Mouse (Mus musculus) olfactory bulb, adult 2 months (tissue): ENCODE results near the gene Stradb. TPM values are rescaled to one million over a fixed set of nuclear protein-coding genes. Genes with fewer than 3 reads are reported as not detected.

Source experiments
- H3K27ac ChIP-seq: fragments of 200-500 bp; 2 replicates; pipeline ENCODE4 v1.5.1; 2012; ENCODE audit warnings: low read depth, low read length; ENCODE audit not compliant: insufficient read depth
- H3K4me1 ChIP-seq: fragments of 200-500 bp; 2 replicates; pipeline ENCODE4 v1.6.1; 2012; ENCODE audit warnings: low read length; ENCODE audit not compliant: control insufficient read depth, insufficient read depth
- H3K4me3 ChIP-seq: fragments of 200-500 bp; 2 replicates; pipeline ENCODE4 v1.5.1; 2012; ENCODE audit warnings: mild to moderate bottlenecking, low read depth, low read length, moderate library complexity; ENCODE audit not compliant: insufficient read depth
- CTCF ChIP-seq: fragments of 200-500 bp; IDR thresholded peaks from 2 replicates; pipeline ENCODE4 v1.5.1; 2012; ENCODE audit warnings: low read depth, mild to moderate bottlenecking, low read length, moderate library complexity; ENCODE audit not compliant: insufficient read depth
- POLR2A ChIP-seq: fragments of 200-500 bp; IDR thresholded peaks from 2 replicates; pipeline ENCODE4 v1.6.1; 2012; ENCODE audit warnings: mild to moderate bottlenecking, low read depth, low read length, moderate library complexity; ENCODE audit not compliant: insufficient read depth
- WGBS: fragments of 180-500 bp; shearing (Covaris S2); methylation state at CpG from one replicate; pipeline ENCODE4 v1.1.7; 2018; 5-methylcytosine and 5-hydroxymethylcytosine counted together
- polyA plus RNA-seq: library from polyadenylated mRNA; stranded (reverse); fragments of >200 nt; gene quantifications from 2 replicates; pipeline ENCODE4 v1.2.4, GENCODE M21; 2012; ENCODE audit warnings: low replicate concordance; ENCODE audit not compliant: missing spikeins, insufficient read depth, insufficient read length

Stradb gene
- polyA plus RNA-seq, 1 experiment: not detected

DNA sequence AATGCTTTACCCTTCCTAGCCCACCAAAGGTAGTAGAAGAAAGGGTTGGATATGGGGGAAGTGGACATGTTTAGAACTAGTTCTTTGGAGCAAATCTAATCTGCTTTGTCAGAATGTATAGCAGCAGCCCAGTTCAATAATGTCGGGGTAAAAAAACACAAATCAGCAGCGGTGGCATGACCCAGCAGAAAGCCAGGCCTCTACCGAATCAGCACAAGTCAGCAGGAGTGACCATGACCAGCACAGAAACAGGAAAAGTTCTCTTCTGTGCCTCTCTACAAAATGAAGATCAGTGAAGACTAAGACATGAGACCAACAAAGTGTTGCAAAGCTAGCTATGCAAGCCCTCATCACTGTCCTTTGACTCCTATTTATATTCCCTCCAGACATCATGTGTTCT, 9.0 kb downstream of the Stradb start:
- Histone ChIP-seq H3K4me3 (no peak overlapping the region), H3K4me1 (no peaks in the 10 kb centered on the region; the same call in 1 of the 2 replicates), H3K27ac (no peak overlapping the region)
- TF ChIP-seq POLR2A (no peak), CTCF (no peak)
- 83% methylated on average over 3 of the region's 3 CpGs for WGBS

DNA sequence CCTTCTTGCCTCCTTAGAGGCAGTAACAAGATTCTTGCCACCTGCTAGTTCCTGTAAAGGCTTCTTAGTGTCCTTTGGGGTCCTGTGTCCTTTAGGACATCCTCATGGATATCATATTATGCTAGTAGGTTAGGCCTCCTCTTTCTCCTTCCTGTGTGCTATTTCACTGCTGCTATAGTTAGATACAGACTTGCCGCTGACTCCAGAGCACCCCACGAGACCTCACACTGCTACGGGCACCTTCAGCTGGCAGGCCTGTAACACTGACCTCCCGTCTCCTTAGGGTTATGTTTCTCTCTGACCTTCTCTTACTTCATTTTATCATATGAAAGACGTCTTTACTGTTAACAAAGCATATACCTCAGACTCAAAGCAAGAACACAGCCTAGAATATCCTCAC, 11.3 kb downstream of the Stradb start:
- 85% methylated on average over 5 of the region's 5 CpGs for WGBS

GRCm38 (mm10) chr1:58993144-58993543, 19.8 kb downstream of the Stradb start:
- H3K4me3 ChIP-seq: no peak overlapping the region
- H3K27ac ChIP-seq: no peak overlapping the region
- no peaks in the 10 kb centered on the region for H3K4me1 ChIP-seq
- 92% methylated on average over 7 of the region's 7 CpGs for WGBS
- TF ChIP-seq POLR2A (no peak), CTCF (no peak)

More for the DNA sequence above, 11.3 kb downstream of the Stradb start:
- H3K27ac ChIP-seq: no peak overlapping the region
- H3K4me3 ChIP-seq: no peak overlapping the region
- TF ChIP-seq POLR2A: no peak
- TF ChIP-seq CTCF: no peak
- no peaks in the 10 kb centered on the region; the same call in 1 of the 2 replicates for H3K4me1 ChIP-seq

GRCm38 (mm10) chr1:58993723-58994122, 20.4 kb downstream of the Stradb start:
- Histone ChIP-seq H3K27ac (no peak overlapping the region), H3K4me1 (no peaks in the 10 kb centered on the region), H3K4me3 (no peak overlapping the region)
- WGBS: 6% methylated on average over 1 of the region's 1 CpGs
- no peak for TF ChIP-seq CTCF

DNA sequence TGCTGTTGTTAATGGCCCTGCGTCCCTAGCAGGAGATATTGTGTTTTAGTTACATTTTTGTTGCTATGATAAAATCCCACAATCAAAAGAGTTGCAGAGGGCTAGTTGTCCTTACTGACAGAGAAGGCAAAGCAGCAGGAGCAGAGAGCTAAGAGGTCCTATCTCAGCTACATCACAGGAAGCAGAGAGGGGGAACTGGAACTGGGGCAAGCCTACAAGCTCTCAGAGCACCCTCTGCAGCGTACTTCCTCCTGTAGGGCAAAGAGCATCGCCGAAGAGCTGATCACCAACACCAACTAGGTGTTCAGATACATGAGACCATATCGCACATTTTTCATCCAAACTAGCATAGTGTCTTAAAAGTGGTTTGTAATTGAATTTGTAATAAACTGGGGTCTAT, 22.0 kb downstream of the Stradb start:
- Histone ChIP-seq H3K4me1 (no peaks in the 10 kb centered on the region), H3K27ac (no peak overlapping the region), H3K4me3 (no peak overlapping the region)
- TF ChIP-seq POLR2A: no peak
- TF ChIP-seq CTCF: no peak
- WGBS: 92% methylated on average over 5 of the region's 5 CpGs

DNA sequence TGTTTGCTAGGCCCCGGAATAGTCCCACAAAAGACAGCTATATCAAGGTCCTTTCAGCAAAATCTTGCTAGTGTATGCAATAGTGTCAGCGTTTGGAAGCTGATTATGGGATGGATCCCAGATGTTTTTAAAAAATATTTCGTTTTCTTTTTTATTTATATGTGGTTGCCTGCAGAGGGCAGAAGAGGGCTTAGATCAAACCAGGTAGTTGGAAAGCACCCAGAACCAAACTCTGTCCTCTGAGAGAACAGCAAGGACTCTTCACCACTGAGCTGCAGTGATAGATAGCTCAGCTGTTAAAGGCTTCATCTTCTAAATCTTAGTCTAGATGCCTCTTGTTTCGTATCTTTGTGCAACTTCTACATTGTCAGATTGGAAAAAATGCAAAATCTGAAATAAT, 35.9 kb downstream of the Stradb start:
- WGBS: 41% methylated on average over 4 of the region's 4 CpGs
- H3K4me3 ChIP-seq: no peak overlapping the region
- H3K4me1 ChIP-seq: no peaks in the 10 kb centered on the region
- TF ChIP-seq POLR2A (no peak), CTCF (no peak)
- no peak overlapping the region for H3K27ac ChIP-seq

DNA sequence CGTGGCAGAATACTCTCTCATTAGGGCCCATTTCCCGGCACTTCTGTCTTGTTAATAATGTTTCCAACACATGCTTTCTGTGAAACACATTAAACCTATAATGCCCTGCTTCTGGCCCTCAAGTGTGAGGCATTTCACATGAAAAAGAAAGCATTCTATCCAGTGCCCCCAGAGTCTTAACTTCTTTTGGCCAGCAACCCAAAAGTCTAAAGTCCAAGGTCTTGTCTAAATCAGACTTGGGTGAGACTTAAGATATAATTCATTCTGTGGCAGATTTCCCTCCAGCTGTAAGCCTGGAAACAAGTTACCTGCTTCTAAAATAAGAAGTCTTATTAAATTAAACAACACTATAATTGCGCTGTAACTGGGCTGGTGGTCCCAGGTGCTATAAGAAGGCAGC, 48.2 kb downstream of the Stradb start:
- WGBS: 62% methylated on average over 3 of the region's 3 CpGs
- TF ChIP-seq POLR2A: no peak
- TF ChIP-seq CTCF: no peak
- Histone ChIP-seq H3K4me1 (no peaks in the 10 kb centered on the region), H3K27ac (no peak overlapping the region), H3K4me3 (no peak overlapping the region)

GRCm38 (mm10) chr1:59037723-59038122, 64.4 kb downstream of the Stradb start:
- Histone ChIP-seq H3K27ac (no peak overlapping the region), H3K4me1 (no peaks in the 10 kb centered on the region), H3K4me3 (no peak overlapping the region)
- TF ChIP-seq CTCF (no peak), POLR2A (no peak)
- 52% methylated on average over 5 of the region's 5 CpGs for WGBS

Other genes starting within 250 kb of the Stradb start
- not detected in 2 replicates for gene Casp8, start 178.1 kb upstream of the Stradb start, polyA plus RNA-seq
- gene Trak2, start 92 bp upstream of the Stradb start, polyA plus RNA-seq: 153 and 407 TPM in 2 replicates
- not detected in 2 replicates for gene C2cd6, start 121.4 kb downstream of the Stradb start, polyA plus RNA-seq
- not detected in 2 replicates for gene Tmem237, start 146.9 kb downstream of the Stradb start, polyA plus RNA-seq
- not detected in 2 replicates for gene Mpp4, start 189.9 kb downstream of the Stradb start, polyA plus RNA-seq